Mouse (Mus musculus): Measurements from ENCODE around the gene Neurog1. TPM values are rescaled to one million over a fixed set of nuclear protein-coding genes. Genes with fewer than 3 reads are reported as not detected.

Gene Neurog1
- polyA plus RNA-seq, 1 experiment, result not detected

GRCm38 (mm10) chr13:56216090-56216489 lies 35.9 kb downstream of the Neurog1 start:
- H3K27ac ChIP-seq (ENCODE audit: insufficient read depth, low read depth, low read length), result no peak overlapping the region
- TF ChIP-seq POLR2A (IDR thresholded peaks at IDR 0.05; ENCODE audit: low read depth, low read length) (no peak), CTCF (conservative IDR thresholded peaks at IDR 0.05; ENCODE audit: insufficient read depth, insufficient read length, low read depth, low read length) (no peak)
- H3K4me3 ChIP-seq (ENCODE audit: insufficient read depth, low read depth, low read length), result no peak overlapping the region
- no peak for DNase-seq
- no peaks in the 10 kb centered on the region for H3K4me1 ChIP-seq (ENCODE audit: control insufficient read depth, insufficient read depth, low read length)
- H3K36me3 ChIP-seq (ENCODE audit: control insufficient read depth, insufficient read depth, low read length), result no peaks in the 10 kb centered on the region
- H3K27me3 ChIP-seq (replicated peaks; ENCODE audit: control insufficient read depth, insufficient read depth, low read length), result no peaks in the 10 kb centered on the region
- 41% methylated on average over 4 of the region's 4 CpGs for WGBS

- 72% methylated on average over 5 of the region's 5 CpGs for WGBS
- H3K4me1 ChIP-seq (ENCODE audit: control insufficient read depth, insufficient read depth, low read length), result no peaks in the 10 kb centered on the region
- no peak for DNase-seq
- no peak overlapping the region for H3K4me3 ChIP-seq (ENCODE audit: insufficient read depth, low read depth, low read length)
- H3K27ac ChIP-seq (ENCODE audit: insufficient read depth, low read depth, low read length), result no peak overlapping the region
- H3K27me3 ChIP-seq (replicated peaks; ENCODE audit: control insufficient read depth, insufficient read depth, low read length), result no peaks in the 10 kb centered on the region
- no peak for TF ChIP-seq POLR2A (IDR thresholded peaks at IDR 0.05; ENCODE audit: low read depth, low read length)
- no peak for TF ChIP-seq CTCF (conservative IDR thresholded peaks at IDR 0.05; ENCODE audit: insufficient read depth, insufficient read length, low read depth, low read length)
- H3K36me3 ChIP-seq (ENCODE audit: control insufficient read depth, insufficient read depth, low read length), result no peaks in the 10 kb centered on the region
Measured at GRCm38 (mm10) chr13:56214633-56215032, 37.3 kb downstream of the Neurog1 start.

GRCm38 (mm10) chr13:56209067-56209411 lies 42.9 kb downstream of the Neurog1 start:
- Histone ChIP-seq H3K4me3 (ENCODE audit: insufficient read depth, low read depth, low read length) (no peak overlapping the region), H3K36me3 (ENCODE audit: control insufficient read depth, insufficient read depth, low read length) (no peaks in the 10 kb centered on the region), H3K27me3 (replicated peaks; ENCODE audit: control insufficient read depth, insufficient read depth, low read length) (peaks cover 3% of the 10 kb centered on the region; the same call in 1 of the 2 replicates), H3K27ac (ENCODE audit: insufficient read depth, low read depth, low read length) (no peak overlapping the region), H3K4me1 (ENCODE audit: control insufficient read depth, insufficient read depth, low read length) (no peaks in the 10 kb centered on the region)
- DNase-seq, result no peak
- no peak for TF ChIP-seq CTCF (conservative IDR thresholded peaks at IDR 0.05; ENCODE audit: insufficient read depth, insufficient read length, low read depth, low read length)
- no peak for TF ChIP-seq POLR2A (IDR thresholded peaks at IDR 0.05; ENCODE audit: low read depth, low read length)
- 33% methylated on average over 8 of the region's 8 CpGs for WGBS

GRCm38 (mm10) chr13:56208225-56209066 lies 43.5 kb downstream of the Neurog1 start:
- H3K27ac ChIP-seq (ENCODE audit: insufficient read depth, low read depth, low read length), result no peak overlapping the region
- H3K4me3 ChIP-seq (ENCODE audit: insufficient read depth, low read depth, low read length), result no peak overlapping the region
- 16% methylated on average over 35 of the region's 35 CpGs for WGBS
- no peak for DNase-seq
- TF ChIP-seq POLR2A (IDR thresholded peaks at IDR 0.05; ENCODE audit: low read depth, low read length) (no peak), CTCF (conservative IDR thresholded peaks at IDR 0.05; ENCODE audit: insufficient read depth, insufficient read length, low read depth, low read length) (no peak)
- H3K27me3 ChIP-seq (replicated peaks; ENCODE audit: control insufficient read depth, insufficient read depth, low read length), result peaks cover 3% of the 10 kb centered on the region; the same call in 1 of the 2 replicates
- no peaks in the 10 kb centered on the region for H3K36me3 ChIP-seq (ENCODE audit: control insufficient read depth, insufficient read depth, low read length)
- no peaks in the 10 kb centered on the region for H3K4me1 ChIP-seq (ENCODE audit: control insufficient read depth, insufficient read depth, low read length)

Other genes starting within 250 kb of the Neurog1 start
- gene H2afy, start 115.8 kb downstream of the Neurog1 start, polyA plus RNA-seq (2012; rRNA removed), result 74.5 and 89.3 TPM in 2 replicates
- 2.4 and 2.8 TPM in 2 replicates for gene Tifab, start 73.3 kb downstream of the Neurog1 start, polyA plus RNA-seq (2012; rRNA removed)
- 50.5 and 57.2 TPM in 2 replicates for gene Cxcl14, start 44.4 kb upstream of the Neurog1 start, polyA plus RNA-seq (2012; rRNA removed)
- not detected in 2 replicates for gene Gm3045, start 174.4 kb upstream of the Neurog1 start, polyA plus RNA-seq (2012; rRNA removed)
- gene Slc25a48, start 186.2 kb upstream of the Neurog1 start, polyA plus RNA-seq (2012; rRNA removed), result 16.4 and 17.6 TPM in 2 replicates
- gene Il9, start 230.1 kb upstream of the Neurog1 start, polyA plus RNA-seq (2012; rRNA removed), result not detected in 2 replicates